Mouse (Mus musculus): ENCODE results near the gene Qsox2.

GRCm38 (mm10) chr2:26254816-26255215 lies 17.5 kb upstream of the Qsox2 start:
- TF ChIP-seq CTCF (IDR thresholded peaks at IDR 0.05; ENCODE audit: extremely low read depth, insufficient read depth, insufficient read length, insufficient replicate concordance) (no peak), POLR2A (IDR thresholded peaks at IDR 0.05; ENCODE audit: low read depth, low read length) (no peak)

Measured in spleen, adult 2 months (tissue).